Mouse (Mus musculus) forebrain, postnatal 0 days (tissue): Measurements from ENCODE around the gene Cyp26a1. TPM values are rescaled to one million over a fixed set of nuclear protein-coding genes. Genes with fewer than 3 reads are reported as not detected.

ENCODE experiments used
- ATAC-seq: fragments of 200-750 bp; cut with Nextera tagmentation; 2 replicates; pipeline ENCODE4 v1.8.0; 2017; ENCODE audit warnings: mild to moderate bottlenecking, moderate library complexity
- DNase-seq: peaks from one replicate; pipeline ENCODE4 v3.0.0-alpha.2; 2015
- H3K27ac ChIP-seq: fragments of 300-500 bp; sonication (generic); 2 replicates; pipeline ENCODE4 v1.5.1; 2014; ENCODE audit warnings: low read depth, mild to moderate bottlenecking, antibody characterized with exemption, low read length, moderate library complexity, mixed read lengths
- H3K27me3 ChIP-seq: fragments of 300-500 bp; sonication (generic); 2 replicates; pipeline ENCODE4 v1.6.1; 2014; ENCODE audit warnings: mild to moderate bottlenecking, low read length, mixed read lengths; ENCODE audit not compliant: insufficient read depth
- H3K36me3 ChIP-seq: fragments of 300-500 bp; sonication (generic); 2 replicates; pipeline ENCODE4 v1.6.1; 2014; ENCODE audit warnings: mild to moderate bottlenecking, moderate library complexity; ENCODE audit not compliant: insufficient read depth
- H3K4me1 ChIP-seq: fragments of 300-500 bp; sonication (generic); 2 replicates; pipeline ENCODE4 v1.6.1; 2014; ENCODE audit warnings: antibody characterized with exemption; ENCODE audit not compliant: insufficient read depth
- H3K4me2 ChIP-seq: fragments of 300-500 bp; sonication (generic); 2 replicates; pipeline ENCODE4 v1.6.1; 2014; ENCODE audit warnings: low read depth, mild to moderate bottlenecking, moderate library complexity
- H3K4me3 ChIP-seq: fragments of 300-500 bp; sonication (generic); 2 replicates; pipeline ENCODE4 v1.5.1; 2014; ENCODE audit warnings: low read depth, low read length, mixed read lengths
- H3K9ac ChIP-seq: fragments of 300-500 bp; sonication (generic); 2 replicates; pipeline ENCODE4 v1.6.1; 2014; ENCODE audit warnings: mild to moderate bottlenecking
- H3K9me3 ChIP-seq: fragments of 300-500 bp; sonication (generic); 2 replicates; pipeline ENCODE4 v1.6.1; 2016; ENCODE audit warnings: low read length
- CTCF ChIP-seq: sonication (generic); IDR thresholded peaks from 2 replicates; pipeline ENCODE4 v1.5.1; 2016; ENCODE audit warnings: antibody characterized with exemption, control low read depth, low read depth
- WGBS: fragments of 180-500 bp; shearing (Covaris S2); extraction: QIAGEN DNeasy Blood & Tissue Kit; methylation state at CpG from one replicate; pipeline ENCODE4 v1.1.7; 2014; 5-methylcytosine and 5-hydroxymethylcytosine counted together
- polyA plus RNA-seq: library from polyadenylated mRNA; unstranded; fragments of >200 nt; fragmentation: Nextera tagmentation; extraction: Ambion mirVana; gene quantifications from 2 replicates; pipeline ENCODE4 v1.2.1, GENCODE M21; 2015
- total RNA-seq: library from RNA; depleted of rRNA; stranded (reverse); fragments of >200 nt; gene quantifications from 2 replicates; pipeline ENCODE4 v1.2.3, GENCODE M21; 2014

The Cyp26a1 gene
- total and polyA plus RNA-seq, 2 experiments from 2014 or later = 0.42 TPM; not detected in 1

DNA sequence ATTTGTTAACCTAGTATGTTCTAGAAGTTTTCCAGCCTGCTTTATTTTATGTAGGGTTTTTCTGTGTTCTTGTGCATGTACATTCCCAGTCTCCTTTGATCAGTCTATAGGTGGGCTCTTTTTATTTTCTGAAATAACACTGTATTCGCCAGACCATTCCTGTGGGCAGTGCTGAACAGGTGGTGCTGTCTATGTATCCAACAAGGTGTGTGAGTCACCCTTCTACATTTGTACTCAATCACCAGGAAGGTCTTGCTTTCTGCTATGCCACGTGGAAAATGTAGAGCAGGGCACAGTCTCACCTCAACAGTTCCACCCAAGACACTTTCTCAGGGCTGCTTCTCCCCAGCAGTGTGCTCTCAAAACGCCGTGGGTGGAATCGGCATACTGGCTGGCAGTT lies 28.9 kb upstream of the Cyp26a1 start:
- Histone ChIP-seq H3K9me3 (no peaks in the 10 kb centered on the region), H3K27ac (no peak overlapping the region), H3K4me2 (no peak overlapping the region), H3K9ac (no peak overlapping the region), H3K4me3 (no peak overlapping the region), H3K36me3 (no peaks in the 10 kb centered on the region), H3K4me1 (no peaks in the 10 kb centered on the region), H3K27me3 (no peaks in the 10 kb centered on the region)
- DNase-seq (no peak), ATAC-seq (no peak)
- no peak for TF ChIP-seq CTCF
- 92% methylated on average over 5 of the region's 5 CpGs for WGBS

DNA sequence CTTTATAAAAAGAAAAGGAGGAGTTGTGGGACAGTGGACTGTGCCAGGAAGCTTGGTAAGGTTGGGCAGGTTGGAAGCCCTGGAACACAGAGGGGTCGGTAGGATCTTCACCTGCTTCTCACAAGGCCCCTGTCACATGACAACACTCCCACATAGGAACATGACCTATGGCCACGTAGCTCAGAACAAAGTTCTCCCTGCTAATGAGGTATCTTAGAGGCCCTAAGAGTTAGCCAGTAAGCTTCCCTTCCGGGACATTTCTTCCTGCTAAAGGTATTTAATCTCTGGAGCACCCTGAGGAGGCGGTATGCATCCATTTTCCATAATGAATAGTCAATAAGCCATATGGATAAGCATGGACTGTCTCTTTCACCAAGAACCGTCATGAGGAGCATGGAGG lies 28.1 kb upstream of the Cyp26a1 start:
- Histone ChIP-seq H3K4me3 (no peak overlapping the region), H3K9me3 (no peaks in the 10 kb centered on the region), H3K36me3 (no peaks in the 10 kb centered on the region), H3K27me3 (no peaks in the 10 kb centered on the region), H3K4me1 (no peaks in the 10 kb centered on the region), H3K9ac (no peak overlapping the region), H3K4me2 (no peak overlapping the region), H3K27ac (no peak overlapping the region)
- no peak for TF ChIP-seq CTCF
- no peak for ATAC-seq
- DNase-seq = no peak
- 63% methylated on average over 5 of the region's 5 CpGs for WGBS

DNA sequence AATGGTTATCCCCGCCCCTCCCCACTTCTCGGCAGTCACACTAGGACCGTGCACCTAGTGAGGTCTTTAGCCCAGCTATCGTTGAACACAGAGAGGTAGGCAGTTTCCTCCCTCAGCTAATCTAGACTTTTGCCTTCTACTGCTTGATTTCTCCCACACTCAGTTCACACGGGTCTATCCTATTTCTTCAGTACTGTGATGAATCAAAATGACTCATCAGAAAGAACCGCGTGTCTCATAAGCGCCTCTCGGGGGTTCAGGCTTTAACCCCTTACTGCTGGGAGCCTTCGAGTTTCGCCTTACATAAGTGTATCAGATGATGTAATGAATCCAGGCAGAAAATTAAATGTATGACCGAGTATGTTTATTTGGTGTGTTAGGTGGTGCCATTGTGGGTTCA lies 24.2 kb upstream of the Cyp26a1 start:
- Histone ChIP-seq H3K4me1 (no peaks in the 10 kb centered on the region), H3K4me3 (no peak overlapping the region), H3K9me3 (no peaks in the 10 kb centered on the region), H3K27ac (no peak overlapping the region), H3K9ac (no peak overlapping the region), H3K4me2 (no peak overlapping the region), H3K27me3 (no peaks in the 10 kb centered on the region), H3K36me3 (no peaks in the 10 kb centered on the region)
- no peak for DNase-seq
- ATAC-seq = no peak
- 58% methylated on average over 12 of the region's 12 CpGs for WGBS
- no peak for TF ChIP-seq CTCF

DNA sequence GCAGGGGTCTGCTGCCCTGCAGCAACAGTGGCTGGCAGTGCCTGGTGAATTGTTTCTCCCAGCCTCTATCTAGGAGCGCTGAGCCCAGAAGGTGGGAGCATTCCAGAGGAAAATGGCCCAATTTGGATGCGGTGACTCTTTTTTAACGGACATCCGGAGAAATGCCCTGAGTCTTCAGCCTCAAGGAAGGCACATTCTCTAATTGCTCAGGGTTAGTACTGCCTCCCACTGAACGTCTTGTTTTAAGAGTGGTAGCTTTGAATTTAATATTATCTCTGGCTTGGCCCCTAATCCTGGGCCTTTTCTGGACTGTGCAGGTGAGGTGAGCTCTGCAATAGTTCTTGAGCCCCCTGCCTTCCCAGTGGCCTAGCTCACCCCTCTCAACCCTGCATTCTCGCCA lies 12.3 kb upstream of the Cyp26a1 start, which contains the start of gene Cyp26c1:
Cyp26c1 (plus strand) TSS at position 301 of the 400 bp plus-strand sequence.
- H3K27ac ChIP-seq = no peak within 1 kb of the TSS
- H3K4me3 ChIP-seq = no peak within 1 kb of the TSS
- DNase-seq = no peak
- H3K4me1 ChIP-seq = no peaks in the 10 kb centered on the region
- ATAC-seq = no peak
- H3K4me2 ChIP-seq = no peak within 1 kb of the TSS
- H3K9me3 ChIP-seq = no peaks in the 10 kb centered on the region
- WGBS = 15% methylated on average over 6 of the region's 6 CpGs
- TF ChIP-seq CTCF = no peak
- peaks cover 70% of the 10 kb centered on the region for H3K27me3 ChIP-seq
- H3K36me3 ChIP-seq = no peaks in the 10 kb centered on the region; the same call in 1 of the 2 replicates
- no peak within 1 kb of the TSS for H3K9ac ChIP-seq

DNA sequence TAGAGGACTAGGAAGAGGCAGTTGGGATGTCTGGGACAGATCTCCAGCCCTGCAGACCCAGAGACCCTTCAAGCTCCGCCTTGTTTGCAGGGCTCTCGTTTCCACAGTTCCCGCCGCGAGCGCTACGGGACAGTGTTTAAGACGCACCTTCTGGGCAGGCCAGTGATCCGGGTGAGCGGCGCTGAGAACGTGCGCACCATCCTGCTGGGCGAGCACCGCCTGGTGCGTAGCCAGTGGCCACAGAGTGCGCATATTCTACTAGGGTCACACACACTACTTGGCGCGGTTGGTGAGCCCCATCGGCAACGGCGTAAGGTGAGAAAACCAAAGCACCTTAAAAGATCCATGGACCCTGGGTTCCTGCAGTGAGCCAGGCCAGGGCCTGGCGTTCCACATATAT lies 11.3 kb upstream of the Cyp26a1 start:
- Histone ChIP-seq H3K9me3 (no peaks in the 10 kb centered on the region), H3K27me3 (peaks cover 81% of the 10 kb centered on the region), H3K36me3 (no peaks in the 10 kb centered on the region; the same call in 1 of the 2 replicates), H3K9ac (no peak overlapping the region), H3K27ac (no peak overlapping the region), H3K4me2 (no peak overlapping the region), H3K4me3 (no peak overlapping the region), H3K4me1 (no peaks in the 10 kb centered on the region)
- TF ChIP-seq CTCF = no peak
- DNase-seq (no peak), ATAC-seq (no peak)
- 6% methylated on average over 23 of the region's 23 CpGs for WGBS

DNA sequence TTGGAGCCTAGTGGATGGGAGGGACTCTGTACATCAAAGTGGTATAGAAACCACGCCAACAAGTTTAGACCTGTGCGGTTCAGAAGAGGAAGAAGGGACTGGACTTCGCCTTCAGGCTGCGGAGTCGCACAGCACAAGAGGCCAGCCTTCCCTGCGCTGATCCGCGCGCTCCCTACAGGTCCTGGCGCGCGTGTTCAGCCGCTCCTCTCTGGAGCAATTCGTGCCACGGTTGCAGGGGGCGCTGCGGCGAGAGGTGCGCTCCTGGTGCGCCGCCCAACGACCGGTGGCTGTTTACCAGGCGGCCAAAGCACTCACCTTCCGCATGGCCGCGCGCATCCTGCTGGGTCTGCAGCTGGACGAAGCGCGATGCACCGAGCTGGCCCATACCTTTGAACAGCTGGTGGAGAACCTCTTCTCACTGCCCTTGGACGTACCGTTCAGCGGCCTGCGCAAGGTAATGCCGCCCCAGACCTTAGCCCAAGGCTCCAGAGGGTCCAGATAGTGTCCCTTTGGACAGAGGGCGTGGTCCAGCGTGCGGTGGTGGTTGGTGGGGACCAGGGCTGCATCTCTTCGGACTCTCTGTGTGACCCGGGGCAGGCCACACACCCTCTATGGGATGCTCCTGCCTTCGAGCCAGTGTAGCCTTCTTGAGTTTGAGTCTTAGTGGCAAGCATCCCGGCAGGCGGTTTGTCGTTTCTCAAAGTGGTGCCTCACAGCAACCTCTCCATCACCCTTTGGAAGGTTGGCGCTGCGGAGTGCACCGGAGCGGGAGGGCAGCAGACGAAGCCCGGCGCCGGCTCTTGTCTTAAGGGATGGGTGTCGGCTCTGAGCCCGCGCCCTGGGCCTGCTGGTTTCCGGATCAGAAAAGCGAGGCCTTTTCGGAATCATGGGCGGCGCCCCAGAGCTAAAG lies 10.4 kb upstream of the Cyp26a1 start:
- Histone ChIP-seq H3K9me3 (no peaks in the 10 kb centered on the region), H3K27ac (no peak overlapping the region), H3K36me3 (no peaks in the 10 kb centered on the region; the same call in 1 of the 2 replicates), H3K4me1 (no peaks in the 10 kb centered on the region), H3K9ac (no peak overlapping the region), H3K27me3 (peaks cover 90% of the 10 kb centered on the region), H3K4me3 (no peak overlapping the region), H3K4me2 (no peak overlapping the region)
- ATAC-seq (peak; percentile 26; the same call in 1 of the 2 replicates), DNase-seq (peak; percentile 21)
- peak; percentile 55 for TF ChIP-seq CTCF
- 5% methylated on average over 62 of the region's 62 CpGs for WGBS

DNA sequence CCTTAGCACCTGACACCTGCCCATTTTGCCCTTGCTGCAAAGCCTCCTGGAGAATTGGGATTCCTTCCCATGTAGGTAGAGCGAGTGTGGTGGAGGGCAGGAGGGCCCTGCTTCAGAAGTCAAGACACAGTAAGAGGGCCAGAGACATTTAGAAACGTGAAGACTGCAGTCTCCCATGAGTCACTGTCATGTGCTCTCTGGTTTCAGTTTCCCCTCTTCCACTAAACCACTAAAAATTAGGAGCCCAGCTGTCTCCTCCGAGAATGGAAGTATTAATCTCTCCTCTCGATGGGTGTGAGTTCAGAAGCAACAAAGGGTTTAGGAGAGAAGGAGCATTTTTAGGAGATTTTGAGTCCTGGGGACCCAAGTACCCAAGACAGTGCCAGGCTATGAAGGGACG lies 8.1 kb upstream of the Cyp26a1 start:
- ATAC-seq (no peak), DNase-seq (peak; percentile 1)
- 49% methylated on average over 5 of the region's 5 CpGs for WGBS
- Histone ChIP-seq H3K4me1 (peaks cover 4% of the 10 kb centered on the region; the same call in 1 of the 2 replicates), H3K4me3 (no peak overlapping the region), H3K9ac (no peak overlapping the region), H3K4me2 (no peak overlapping the region), H3K27me3 (peaks cover 99% of the 10 kb centered on the region), H3K27ac (no peak overlapping the region), H3K9me3 (no peaks in the 10 kb centered on the region), H3K36me3 (no peaks in the 10 kb centered on the region)
- TF ChIP-seq CTCF = no peak
